Mouse (Mus musculus) cerebellum, adult 2 months (tissue): Measurements from ENCODE around the gene Sec14l1.

Experiments
- CTCF ChIP-seq: fragments of 200-500 bp; IDR thresholded peaks from 2 replicates; pipeline ENCODE4 v1.5.1; 2011; ENCODE audit warnings: low read depth, mild to moderate bottlenecking, control low read depth, low read length, moderate library complexity, borderline replicate concordance; ENCODE audit not compliant: insufficient read depth
- POLR2A ChIP-seq: fragments of 200-500 bp; IDR thresholded peaks from 2 replicates; pipeline ENCODE4 v1.6.1; 2011; ENCODE audit warnings: low read length, control low read depth, borderline replicate concordance; ENCODE audit not compliant: insufficient read depth

- no peak for TF ChIP-seq POLR2A
- no peak for TF ChIP-seq CTCF
Observed at GRCm38 (mm10) chr11:117069027-117069426, 45.9 kb upstream of the Sec14l1 start.
